Mouse (Mus musculus) forebrain, embryonic 11.5 days (tissue): ENCODE measurements at regions not wholly inside any gene's neighbourhood (a gene's known extent, or its start where the extent isn't known, plus 50 kb on each side); places are given as distances from the start of the nearest gene placed in this dataset.

Source experiments
- ATAC-seq: fragments of 200-750 bp; cut with Nextera tagmentation; replicated peaks from 2 replicates; pipeline ENCODE4 v1.8.0; 2017; ENCODE audit warnings: moderate TSS enrichment; ENCODE audit not compliant: low FRiP score
- DNase-seq: peaks from one replicate; pipeline ENCODE4 v3.0.0-alpha.2; 2017; ENCODE audit warnings: low spot score
- H3K27ac ChIP-seq: fragments of 300-500 bp; sonication (generic); 2 replicates; pipeline ENCODE4 v1.5.1; 2014; ENCODE audit warnings: low read depth, low read length
- H3K27me3 ChIP-seq: fragments of 300-500 bp; sonication (generic); 2 replicates; pipeline ENCODE4 v1.6.1; 2014; ENCODE audit warnings: mild to moderate bottlenecking, low read length, mixed read lengths; ENCODE audit not compliant: control insufficient read depth, insufficient read depth
- H3K36me3 ChIP-seq: fragments of 300-500 bp; sonication (generic); 2 replicates; pipeline ENCODE4 v1.6.1; 2014; ENCODE audit warnings: mild to moderate bottlenecking, low read length, moderate library complexity, mixed read lengths; ENCODE audit not compliant: control insufficient read depth, insufficient read depth
- H3K4me1 ChIP-seq: fragments of 300-500 bp; sonication (generic); replicated peaks from 2 replicates; pipeline ENCODE4 v1.6.1; 2014; ENCODE audit warnings: low read length, mixed read lengths; ENCODE audit not compliant: control insufficient read depth, insufficient read depth
- H3K4me2 ChIP-seq: fragments of 300-500 bp; sonication (generic); 2 replicates; pipeline ENCODE4 v1.6.1; 2014; ENCODE audit warnings: low read depth, mild to moderate bottlenecking, low read length, moderate library complexity, mixed read lengths; ENCODE audit not compliant: severe bottlenecking
- H3K4me3 ChIP-seq: fragments of 300-500 bp; sonication (generic); 2 replicates; pipeline ENCODE4 v1.5.1; 2014; ENCODE audit warnings: low read depth, low read length
- H3K9ac ChIP-seq: fragments of 300-500 bp; sonication (generic); 2 replicates; pipeline ENCODE4 v1.6.1; 2014; ENCODE audit warnings: low read length
- H3K9me3 ChIP-seq: fragments of 300-500 bp; sonication (generic); 2 replicates; pipeline ENCODE4 v1.6.1; 2016; ENCODE audit warnings: low read length, mixed read lengths; ENCODE audit not compliant: control insufficient read depth
- WGBS: fragments of 180-500 bp; shearing (Covaris S2); extraction: QIAGEN DNeasy Blood & Tissue Kit; methylation state at CpG from one replicate; pipeline ENCODE4 v1.1.7; 2014; 5-methylcytosine and 5-hydroxymethylcytosine counted together

DNA sequence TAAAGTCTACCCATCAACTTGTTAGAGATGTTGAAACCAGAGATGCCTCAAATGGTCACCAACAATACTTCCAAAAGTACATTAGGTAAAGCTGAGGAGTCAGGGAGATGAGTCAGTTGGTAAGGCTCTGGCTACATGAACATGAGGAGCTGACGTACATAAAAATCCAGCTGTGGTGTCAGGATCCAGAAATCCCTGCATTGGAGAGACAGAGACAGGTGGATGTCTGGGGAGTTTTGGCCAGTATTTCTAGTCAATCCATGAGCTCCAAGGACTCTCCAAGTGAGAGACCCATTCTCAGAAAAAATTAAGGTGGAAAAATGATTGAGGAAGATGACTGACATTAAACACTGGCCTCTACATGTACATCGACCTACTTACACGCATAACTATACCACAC lies 244.8 kb upstream of the Adgrl2 start:
- no peak overlapping the region for H3K27ac ChIP-seq

DNA sequence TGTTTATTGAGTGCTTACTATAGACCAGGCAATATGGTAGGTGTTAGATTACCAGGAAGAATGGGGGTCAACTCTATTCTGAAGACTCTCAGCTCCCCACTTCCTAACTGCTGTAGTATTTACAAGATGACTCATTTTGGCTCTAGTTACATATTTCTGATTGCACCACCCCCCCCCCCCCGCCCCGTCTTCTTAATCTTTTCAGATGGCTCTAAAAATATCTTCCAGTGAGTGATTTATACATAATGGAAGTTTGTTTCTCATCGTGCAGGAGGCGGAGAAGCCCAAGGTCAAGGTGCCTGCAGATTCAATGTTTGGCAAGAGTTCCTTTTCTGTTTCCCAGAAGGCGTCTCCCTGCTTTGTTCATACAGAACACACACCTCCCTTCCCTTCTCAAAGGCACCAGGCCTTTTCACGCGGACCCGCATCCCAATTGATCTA lies 243.4 kb upstream of the Adgrl2 start:
- ATAC-seq (no peak), DNase-seq (no peak)
- 77% methylated on average over 8 of the region's 8 CpGs for WGBS
- Histone ChIP-seq H3K4me2 (no peak overlapping the region), H3K27me3 (no peaks in the 10 kb centered on the region), H3K9ac (no peak overlapping the region), H3K27ac (no peak overlapping the region), H3K36me3 (no peaks in the 10 kb centered on the region), H3K4me1 (no peaks in the 10 kb centered on the region), H3K9me3 (no peaks in the 10 kb centered on the region), H3K4me3 (no peak overlapping the region)

More for the DNA sequence above, 244.8 kb upstream of the Adgrl2 start:
- Histone ChIP-seq H3K4me3 (no peak overlapping the region), H3K9ac (no peak overlapping the region), H3K36me3 (no peaks in the 10 kb centered on the region), H3K4me1 (no peaks in the 10 kb centered on the region), H3K9me3 (no peaks in the 10 kb centered on the region), H3K4me2 (no peak overlapping the region), H3K27me3 (no peaks in the 10 kb centered on the region)
- no peak for DNase-seq
- WGBS, result 94% methylated on average over 3 of the region's 3 CpGs
- no peak for ATAC-seq

DNA sequence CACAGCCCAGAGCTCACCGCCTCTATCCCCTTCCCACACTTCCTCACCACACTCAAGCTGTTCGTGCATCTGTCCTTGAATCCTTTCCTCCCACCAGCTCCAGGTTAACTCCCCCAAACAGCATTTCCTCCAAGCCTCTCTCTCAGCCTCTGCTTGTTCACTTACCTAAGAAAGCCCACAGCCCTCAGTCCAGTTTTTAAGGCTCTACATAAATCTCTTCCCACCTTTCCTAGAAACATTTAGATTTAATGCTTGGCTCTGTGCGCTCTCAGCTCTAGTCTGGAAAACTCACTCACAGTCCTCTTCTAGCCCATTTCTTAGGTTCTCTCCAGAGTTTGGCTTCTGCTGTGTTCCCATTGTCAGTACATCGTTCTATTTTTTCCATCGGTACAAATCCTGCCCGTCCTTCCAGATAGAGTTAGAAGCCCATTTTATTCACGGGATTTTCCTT lies 242.9 kb upstream of the Adgrl2 start:
- Histone ChIP-seq H3K27me3 (no peaks in the 10 kb centered on the region), H3K27ac (no peak overlapping the region), H3K4me1 (no peaks in the 10 kb centered on the region), H3K4me3 (no peak overlapping the region), H3K36me3 (no peaks in the 10 kb centered on the region), H3K9me3 (no peaks in the 10 kb centered on the region), H3K4me2 (no peak overlapping the region), H3K9ac (no peak overlapping the region)
- ATAC-seq, result no peak
- 78% methylated on average over 7 of the region's 7 CpGs for WGBS
- no peak for DNase-seq

DNA sequence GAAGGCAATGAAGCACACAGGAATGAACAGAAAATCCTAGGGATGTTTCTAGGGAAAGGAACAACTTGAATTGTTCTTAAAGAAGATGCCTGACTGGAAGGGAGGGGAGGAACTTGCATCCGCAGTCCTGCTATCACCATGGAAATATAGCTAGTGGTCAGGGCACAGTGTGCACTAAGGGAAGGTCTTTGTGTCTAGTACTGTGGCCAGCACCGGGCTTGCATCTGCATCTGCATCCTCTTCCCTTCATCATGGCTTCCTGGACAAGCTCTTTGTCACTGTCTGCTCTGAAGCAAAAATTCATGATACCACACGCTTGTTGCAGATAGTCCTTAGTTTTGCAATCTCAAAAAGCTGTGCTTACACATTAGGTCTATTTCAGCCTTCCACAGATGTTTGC lies 241.0 kb upstream of the Adgrl2 start:
- 89% methylated on average over 3 of the region's 3 CpGs for WGBS
- H3K9ac ChIP-seq, result no peak overlapping the region

DNA sequence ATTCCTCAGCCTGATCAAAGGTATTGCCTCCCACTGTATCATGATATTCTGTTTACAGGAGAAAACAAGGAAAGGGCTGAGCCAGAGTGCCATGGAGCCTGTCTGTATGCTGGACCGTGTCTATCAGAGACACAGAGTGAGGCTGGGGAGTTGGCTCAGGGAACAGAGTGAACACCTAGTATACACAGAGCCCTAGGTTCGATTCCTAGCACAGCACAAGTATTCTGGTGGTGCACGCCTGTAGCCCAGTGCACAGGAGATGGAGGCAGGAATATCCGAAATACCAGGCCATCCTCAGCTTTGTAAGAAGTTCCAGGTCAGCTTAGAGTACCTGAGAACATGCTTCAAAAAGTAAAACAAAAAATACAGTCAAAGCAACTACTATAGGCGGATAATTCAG lies 237.2 kb upstream of the Adgrl2 start:
- no peaks in the 10 kb centered on the region for H3K9me3 ChIP-seq
- H3K36me3 ChIP-seq, result no peaks in the 10 kb centered on the region
- H3K4me2 ChIP-seq, result no peak overlapping the region
- ATAC-seq (no peak), DNase-seq (no peak)
- no peaks in the 10 kb centered on the region for H3K27me3 ChIP-seq
- no peaks in the 10 kb centered on the region for H3K4me1 ChIP-seq
- H3K9ac ChIP-seq, result no peak overlapping the region
- no peak overlapping the region for H3K27ac ChIP-seq
- WGBS, result 81% methylated on average over 5 of the region's 5 CpGs
- no peak overlapping the region for H3K4me3 ChIP-seq

More for the DNA sequence above, 241.0 kb upstream of the Adgrl2 start:
- Histone ChIP-seq H3K36me3 (no peaks in the 10 kb centered on the region), H3K4me1 (no peaks in the 10 kb centered on the region), H3K9me3 (no peaks in the 10 kb centered on the region), H3K4me3 (no peak overlapping the region), H3K4me2 (no peak overlapping the region), H3K27me3 (no peaks in the 10 kb centered on the region), H3K27ac (no peak overlapping the region)
- no peak for DNase-seq
- ATAC-seq, result no peak

DNA sequence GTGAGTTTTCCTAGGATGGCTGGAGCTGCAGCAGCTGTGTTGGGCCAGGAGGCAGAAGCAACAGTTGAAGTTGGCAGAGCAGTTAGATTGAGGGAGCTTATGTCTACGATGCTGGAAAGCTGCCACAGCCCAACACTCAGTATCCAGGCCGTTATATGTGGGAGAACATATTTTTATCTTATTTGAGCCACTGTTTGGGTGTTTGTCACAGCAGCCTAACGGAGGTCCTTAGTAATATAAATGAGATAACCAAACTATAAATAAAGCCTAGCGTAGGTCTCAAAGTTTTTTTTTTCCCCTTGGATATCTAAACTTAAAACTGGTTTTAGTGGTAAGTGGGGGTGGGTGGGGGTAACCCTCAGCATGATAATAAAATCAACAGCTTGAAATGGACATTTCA lies 236.4 kb upstream of the Adgrl2 start:
- no peak overlapping the region for H3K4me2 ChIP-seq
- no peaks in the 10 kb centered on the region for H3K27me3 ChIP-seq
- ATAC-seq (no peak), DNase-seq (no peak)
- H3K4me3 ChIP-seq, result no peak overlapping the region
- H3K9me3 ChIP-seq, result no peaks in the 10 kb centered on the region
- 90% methylated on average over 4 of the region's 4 CpGs for WGBS
- no peaks in the 10 kb centered on the region for H3K4me1 ChIP-seq
- no peak overlapping the region for H3K27ac ChIP-seq
- no peak overlapping the region for H3K9ac ChIP-seq
- no peaks in the 10 kb centered on the region for H3K36me3 ChIP-seq

DNA sequence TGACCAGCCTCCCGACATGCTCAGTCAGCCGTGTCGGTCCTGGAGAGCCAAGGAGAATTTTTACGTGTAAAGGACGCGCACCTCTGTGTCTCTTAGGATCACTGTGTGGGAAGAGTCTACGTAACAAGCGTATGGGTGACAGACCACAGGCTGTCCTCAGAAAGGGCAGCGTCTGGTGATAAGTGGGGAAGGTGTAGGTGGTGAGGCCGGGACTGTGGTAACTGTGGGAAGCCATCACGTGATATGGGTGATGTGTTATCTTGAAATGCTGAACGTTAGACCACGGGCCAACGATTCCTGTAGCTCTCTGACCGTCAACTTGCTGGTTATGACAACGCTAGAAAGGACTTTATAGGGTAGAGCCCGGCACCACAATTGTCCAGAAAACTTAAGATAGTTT lies 235.3 kb upstream of the Adgrl2 start:
- no peak for DNase-seq
- H3K4me1 ChIP-seq, result no peaks in the 10 kb centered on the region
- no peak overlapping the region for H3K4me2 ChIP-seq
- no peaks in the 10 kb centered on the region for H3K36me3 ChIP-seq
- no peak overlapping the region for H3K4me3 ChIP-seq
- H3K27me3 ChIP-seq, result no peaks in the 10 kb centered on the region
- WGBS, result 94% methylated on average over 17 of the region's 17 CpGs
- ATAC-seq, result no peak
- H3K27ac ChIP-seq, result no peak overlapping the region
- H3K9me3 ChIP-seq, result no peaks in the 10 kb centered on the region
- H3K9ac ChIP-seq, result no peak overlapping the region

DNA sequence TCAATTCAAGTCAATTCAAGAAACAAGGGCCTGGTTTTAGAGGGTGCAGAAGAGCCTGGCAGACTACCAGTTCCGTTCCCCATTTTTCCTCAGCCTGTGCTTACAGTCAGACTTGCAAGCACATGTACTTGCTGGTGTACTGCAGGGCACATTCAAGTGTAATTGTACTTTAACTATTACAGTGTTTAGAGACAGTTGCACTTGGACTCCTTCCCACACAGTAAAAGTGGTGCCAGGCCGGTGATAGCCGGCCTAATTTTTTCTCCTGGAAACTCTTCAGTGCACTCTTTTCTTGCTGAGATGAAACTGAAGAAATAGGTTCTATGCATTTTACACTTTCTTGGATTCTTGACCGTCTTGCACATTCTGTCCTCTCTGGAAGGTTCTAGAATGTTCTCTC lies 233.9 kb upstream of the Adgrl2 start:
- no peak for DNase-seq
- H3K9ac ChIP-seq, result no peak overlapping the region
- H3K27me3 ChIP-seq, result no peaks in the 10 kb centered on the region
- peaks cover 4% of the 10 kb centered on the region; the same call in 1 of the 2 replicates for H3K4me1 ChIP-seq
- 94% methylated on average over 4 of the region's 4 CpGs for WGBS
- H3K4me2 ChIP-seq, result no peak overlapping the region
- H3K4me3 ChIP-seq, result no peak overlapping the region
- no peak for ATAC-seq
- no peaks in the 10 kb centered on the region for H3K36me3 ChIP-seq
- no peaks in the 10 kb centered on the region for H3K9me3 ChIP-seq
- no peak overlapping the region for H3K27ac ChIP-seq

DNA sequence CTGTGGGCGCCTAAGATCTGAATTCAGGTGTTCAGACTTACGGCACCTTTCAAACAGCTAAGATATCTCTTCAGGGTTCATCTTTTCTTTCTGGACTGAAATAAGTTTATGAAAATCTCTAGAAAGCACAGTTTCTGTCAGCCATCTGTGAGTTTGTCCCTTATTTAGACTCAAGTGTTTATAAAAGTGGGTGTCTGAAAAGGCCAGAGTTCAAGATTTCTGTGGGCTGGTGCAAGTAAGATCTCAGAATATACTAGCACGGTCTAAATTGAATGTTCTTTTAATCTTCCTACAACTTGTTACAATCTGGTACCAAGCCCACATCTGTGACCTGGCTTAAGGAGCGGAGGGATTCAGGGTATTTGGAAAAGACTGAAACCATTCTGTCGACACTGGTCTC lies 233.4 kb upstream of the Adgrl2 start:
- Histone ChIP-seq H3K36me3 (no peaks in the 10 kb centered on the region), H3K4me3 (no peak overlapping the region), H3K27ac (no peak overlapping the region), H3K9me3 (no peaks in the 10 kb centered on the region), H3K4me2 (no peak overlapping the region), H3K27me3 (no peaks in the 10 kb centered on the region), H3K9ac (no peak overlapping the region), H3K4me1 (peaks cover 6% of the 10 kb centered on the region; the same call in 1 of the 2 replicates)
- no peak for ATAC-seq
- 93% methylated on average over 5 of the region's 5 CpGs for WGBS
- no peak for DNase-seq
